Comparison of ENCODE assay signal across 12 mouse cellular contexts in genomic region chr12:104174747-104175146, GRCm38 (mm10). TPM values are rescaled to one million over a fixed set of nuclear protein-coding genes. Genes with fewer than 3 reads are reported as not detected.
DNase-seq lines count a peak whose midpoint lies in the region; ATAC-seq lines count a peak whose summit lies in the region.
"Had no signal": no experiment of that assay in that cellular context is flagged by ENCODE, and none has a peak within 500 bp of the region (broad histone marks: within the 10 kb centered on the region; RNA-seq: fewer than 3 reads in every experiment).

No protein-coding gene starts in this region.

- H3K27ac ChIP-seq in heart, embryonic 11.5 days (ENCODE audit: low read depth, low read length), result no peak overlapping the region
- H3K27ac ChIP-seq: limb, embryonic 15.5 days had no signal

- H3K4me1 ChIP-seq in heart, embryonic 11.5 days (ENCODE audit: control insufficient read depth, insufficient read depth, low read length), result peaks cover 6% of the 10 kb centered on the region; the same call in 1 of the 2 replicates
- H3K4me1 ChIP-seq: limb, embryonic 15.5 days had no signal

- no peak overlapping the region for H3K9ac ChIP-seq in heart, embryonic 11.5 days (ENCODE audit: low read depth, low read length)
- H3K9ac ChIP-seq: limb, embryonic 15.5 days had no signal

- ATAC-seq in heart, embryonic 11.5 days (replicated peaks; ENCODE audit: insufficient number of reproducible peaks, low FRiP score, low TSS enrichment), result no peak
- no peak for ATAC-seq in inflammation-experienced regulatory T-cells, adult 6 months

- H3K27me3 ChIP-seq in heart, embryonic 11.5 days (ENCODE audit: control insufficient read depth, insufficient read depth, low read length), result 0 out of 2 replicates have a peak, but pooled peaks cover 4% of the 10 kb centered on the region
- H3K27me3 ChIP-seq: limb, embryonic 15.5 days had no signal

- peak; percentile 96 for DNase-seq in heart, adult 11 months
- DNase-seq in Muller cell, postnatal 12 days (ENCODE audit: inconsistent ontology term), result peak; percentile 18
- DNase-seq in heart, adult 8-10 months (ENCODE audit: low spot score), result peak; percentile 76
- DNase-seq in lung, postnatal 10 days, result peak; percentile 51
- DNase-seq in thymus, postnatal 0 days (ENCODE audit: low spot score), result no peak
- no peak for DNase-seq in urinary bladder, postnatal 25 days (ENCODE audit: low spot score)
- DNase-seq: cerebellum, postnatal 14 days had no signal

- no peaks in the 10 kb centered on the region for H3K36me3 ChIP-seq in heart, embryonic 11.5 days (ENCODE audit: control insufficient read depth, insufficient read depth, low read length)
- H3K36me3 ChIP-seq: limb, embryonic 15.5 days had no signal

- H3K4me2 ChIP-seq in heart, embryonic 11.5 days, result no peak overlapping the region
- H3K4me2 ChIP-seq: limb, embryonic 15.5 days had no signal

- 55% methylated on average over 3 of the region's 3 CpGs for WGBS in heart, embryonic 11.5 days (ENCODE audit: insufficient replicate concordance)

- H3K9me3 ChIP-seq in heart, embryonic 11.5 days (replicated peaks; ENCODE audit: control insufficient read depth, low read length), result no peaks in the 10 kb centered on the region; the same call in 1 of the 2 replicates
- H3K9me3 ChIP-seq: limb, embryonic 15.5 days had no signal

- H3K4me3 ChIP-seq in heart, embryonic 11.5 days (ENCODE audit: low read depth, low read length), result no peak overlapping the region
- H3K4me3 ChIP-seq: limb, embryonic 15.5 days had no signal

RNA-seq across cellular contexts. Expression of gene Serpina3c, which starts 21.1 kb away (rescaled TPM):
- polyA plus RNA-seq in heart, embryonic 11.5 days (2014; fragmentation: Nextera tagmentation; extraction: Ambion mirVana), result 0.25 TPM in 1 of 2 replicates, not detected in the other
- under 1 TPM; 0.41 to 0.63 (median 0.58) TPM for total RNA-seq in heart, adult 8-10 months (2022)
- polyA plus RNA-seq in thymus, postnatal 0 days (2015; fragmentation: Nextera tagmentation; extraction: Ambion mirVana), result 0.08 and 0.12 TPM in 2 replicates
- polyA plus RNA-seq in inflammation-experienced regulatory T-cells, adult 6 months (2017; shearing (Covaris generic)), result not detected
- polyA plus RNA-seq: heart, embryonic 14.5 days had no signal

RNA-seq across cellular contexts. Expression of gene Serpina3f, which starts 39.6 kb away (rescaled TPM):
- not detected in 2 replicates for polyA plus RNA-seq in heart, embryonic 11.5 days (2014; fragmentation: Nextera tagmentation; extraction: Ambion mirVana)
- not detected for total RNA-seq in heart, adult 8-10 months (2022)
- polyA plus RNA-seq in thymus, postnatal 0 days (2015; fragmentation: Nextera tagmentation; extraction: Ambion mirVana), result 1.2 and 1.4 TPM in 2 replicates
- polyA plus RNA-seq in inflammation-experienced regulatory T-cells, adult 6 months (2017; shearing (Covaris generic)), result 10 to 100 TPM in 2 of 3 experiments, 1 to 10 TPM in 1; 7.8 to 38.7 (median 11.3) TPM
- total RNA-seq: layer of hippocampus, adult 18-20 months had no signal
- polyA plus RNA-seq: heart, embryonic 14.5 days; limb, embryonic 15.5 days had no signal

RNA-seq across cellular contexts. Expression of gene Serpina3b, which starts 47.0 kb away (rescaled TPM):
- polyA plus RNA-seq in heart, embryonic 11.5 days (2014; fragmentation: Nextera tagmentation; extraction: Ambion mirVana), result 0.17 and 0.55 TPM in 2 replicates
- not detected for total RNA-seq in heart, adult 8-10 months (2022)
- polyA plus RNA-seq in thymus, postnatal 0 days (2015; fragmentation: Nextera tagmentation; extraction: Ambion mirVana), result not detected in 2 replicates
- not detected for polyA plus RNA-seq in inflammation-experienced regulatory T-cells, adult 6 months (2017; shearing (Covaris generic))
- total RNA-seq: layer of hippocampus, adult 18-20 months had no signal
- polyA plus RNA-seq: heart, embryonic 14.5 days had no signal

Comparison
In these comparisons a context has a peak if more than half of its experiments do, and no peak if none do; other contexts are left out.
1. DNase-seq: peak in heart, adult 11 months (single experiment), Muller cell, postnatal 12 days (single experiment), heart, adult 8-10 months (single experiment) and lung, postnatal 10 days (single experiment); none in thymus, postnatal 0 days (single experiment) and urinary bladder, postnatal 25 days (single experiment).